Mouse (Mus musculus): ENCODE measurements around the gene Macrod2.
A peak's percentile ranks its signal among the peaks of the same experiment; 100 is the strongest.

Gene Macrod2

DNA sequence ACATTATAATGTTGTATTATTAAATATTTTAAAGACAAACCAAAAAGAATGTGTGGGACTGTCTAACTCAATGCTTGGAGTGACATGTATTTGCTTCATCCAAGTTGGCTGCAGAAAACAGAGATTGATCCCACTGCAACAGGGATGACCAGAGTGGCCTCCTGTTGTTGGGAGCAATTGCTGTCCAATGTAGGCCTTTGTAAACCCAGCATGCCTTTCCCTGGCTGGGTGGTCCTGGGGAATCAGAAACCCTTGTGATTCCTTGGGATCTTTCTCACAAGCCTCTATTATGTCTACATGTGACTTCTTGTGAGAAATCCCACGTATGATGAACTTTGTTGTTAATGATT, 806.9 kb downstream of the Macrod2 start:
- no peak for DNase-seq (ENCODE audit: low spot score in 2 of 2)

DNA sequence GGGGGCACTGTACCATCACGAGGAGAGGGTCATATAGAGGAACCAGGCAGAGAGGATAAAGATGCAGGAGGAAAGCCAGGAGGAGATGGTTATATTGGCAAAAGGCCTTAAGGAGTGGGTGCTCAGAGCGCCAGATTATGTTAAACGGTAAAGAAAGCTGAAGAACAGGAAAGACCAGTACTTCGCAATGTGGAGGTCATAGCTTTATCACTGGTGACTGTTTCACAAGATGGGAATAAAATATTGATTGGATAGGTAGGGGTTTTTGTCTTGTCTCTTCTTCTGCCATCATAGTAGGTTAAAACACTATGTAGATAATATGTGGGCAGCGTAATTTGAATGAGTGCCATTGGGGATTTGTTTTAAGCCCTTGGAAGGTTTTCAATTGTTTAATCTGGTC, 816.2 kb downstream of the Macrod2 start:
- no peak for DNase-seq (ENCODE audit: low spot score in 2 of 2)

DNA sequence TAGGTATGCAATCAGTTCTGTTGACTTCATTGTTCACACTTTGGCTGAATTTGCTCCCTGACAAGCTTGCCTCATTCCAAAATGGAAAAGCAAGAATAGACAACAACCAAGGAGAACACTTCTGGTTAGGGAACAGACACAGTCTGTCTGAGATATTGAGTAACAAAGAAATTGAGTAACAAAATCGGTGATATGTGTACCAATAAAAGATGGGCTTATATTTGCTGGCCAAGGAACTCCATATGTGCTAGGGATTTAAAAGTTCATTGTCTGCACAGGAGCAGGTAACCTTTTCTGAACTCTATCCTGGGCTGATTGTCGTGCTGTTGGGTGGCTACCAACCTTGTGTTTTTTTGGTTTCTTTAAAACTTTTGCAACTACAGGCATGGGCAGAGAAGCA, 817.2 kb downstream of the Macrod2 start:
- no peak for DNase-seq (ENCODE audit: low spot score in 2 of 2)

DNA sequence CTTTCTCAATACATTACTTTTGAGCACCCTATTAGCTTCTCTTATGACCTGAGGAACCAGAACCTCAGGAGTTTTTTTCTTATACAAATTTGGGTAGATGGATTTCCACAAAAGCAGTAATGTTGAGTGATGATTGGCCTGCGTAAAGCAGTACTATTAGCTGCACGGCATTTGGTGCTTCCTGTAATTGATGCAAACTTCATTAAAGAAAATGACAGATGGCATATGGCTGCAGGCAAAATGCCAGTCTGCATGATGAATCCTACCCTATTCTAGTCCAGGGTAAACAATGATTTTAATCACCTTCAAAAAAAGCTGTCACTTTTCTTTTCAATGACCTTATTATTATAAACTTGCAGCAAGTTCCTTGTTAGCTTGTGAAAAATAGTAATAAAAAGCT, 822.4 kb downstream of the Macrod2 start:
- no peak for DNase-seq (ENCODE audit: low spot score in 2 of 2)

DNA sequence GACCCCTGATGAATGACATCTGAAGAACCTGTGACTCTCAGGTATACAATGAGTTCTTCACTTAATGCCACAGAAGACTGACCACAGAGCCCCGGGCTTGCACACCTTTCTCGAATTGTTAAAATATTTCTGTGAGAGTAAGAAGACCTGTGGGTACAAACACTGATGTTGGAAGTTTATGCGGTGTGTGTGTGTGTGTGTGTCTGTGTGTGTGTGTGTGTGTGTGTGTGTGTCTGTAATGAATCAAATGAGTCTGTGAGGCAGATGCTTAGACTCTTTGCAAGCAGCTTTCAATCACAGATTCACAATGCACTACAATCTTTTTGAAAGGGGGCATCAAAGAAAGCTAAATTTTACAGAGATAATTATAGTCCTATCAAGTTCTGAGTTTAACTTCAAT, 822.8 kb downstream of the Macrod2 start:
- no peak for DNase-seq (ENCODE audit: low spot score in 2 of 2)

DNA sequence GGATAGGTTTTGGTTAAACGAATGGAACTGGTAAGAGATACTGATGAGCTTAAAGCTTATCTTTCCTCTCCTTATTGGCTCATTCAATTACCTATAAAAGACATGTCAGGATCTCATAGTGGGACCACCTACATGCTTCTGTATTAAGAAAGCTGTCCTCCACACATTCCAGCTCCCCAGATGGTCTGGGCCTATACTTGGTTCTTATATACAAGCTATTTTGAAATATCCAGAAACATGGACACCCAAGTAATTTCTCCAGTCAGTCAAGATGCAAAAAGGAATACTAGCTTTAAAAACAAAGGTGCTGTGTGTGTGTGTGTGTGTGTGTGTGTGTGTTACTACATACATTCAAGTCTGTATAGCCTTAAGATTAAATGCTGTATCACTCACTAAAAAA, 833.7 kb downstream of the Macrod2 start:
- no peak for DNase-seq (ENCODE audit: low spot score in 2 of 2)

DNA sequence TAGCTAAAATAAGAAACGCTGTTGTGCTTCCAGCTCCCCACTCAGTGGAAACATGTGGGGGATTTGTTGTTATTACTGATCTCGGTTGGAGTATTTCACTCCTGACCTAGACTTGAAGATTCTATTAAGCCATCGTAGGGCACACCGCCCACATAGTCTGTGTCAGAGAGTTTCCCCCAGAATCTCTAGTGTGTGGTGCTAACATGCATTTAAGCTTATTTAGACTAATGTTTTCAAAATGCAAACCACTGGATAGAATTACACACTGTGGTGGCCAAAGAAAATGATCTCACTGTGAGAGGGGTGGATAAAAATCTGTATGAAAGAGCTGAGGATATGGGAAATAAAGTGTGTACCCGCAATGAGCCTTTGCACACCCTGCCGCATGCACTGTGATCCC, 834.7 kb downstream of the Macrod2 start:
- DNase-seq (ENCODE audit: low spot score in 2 of 2), result no peak

DNA sequence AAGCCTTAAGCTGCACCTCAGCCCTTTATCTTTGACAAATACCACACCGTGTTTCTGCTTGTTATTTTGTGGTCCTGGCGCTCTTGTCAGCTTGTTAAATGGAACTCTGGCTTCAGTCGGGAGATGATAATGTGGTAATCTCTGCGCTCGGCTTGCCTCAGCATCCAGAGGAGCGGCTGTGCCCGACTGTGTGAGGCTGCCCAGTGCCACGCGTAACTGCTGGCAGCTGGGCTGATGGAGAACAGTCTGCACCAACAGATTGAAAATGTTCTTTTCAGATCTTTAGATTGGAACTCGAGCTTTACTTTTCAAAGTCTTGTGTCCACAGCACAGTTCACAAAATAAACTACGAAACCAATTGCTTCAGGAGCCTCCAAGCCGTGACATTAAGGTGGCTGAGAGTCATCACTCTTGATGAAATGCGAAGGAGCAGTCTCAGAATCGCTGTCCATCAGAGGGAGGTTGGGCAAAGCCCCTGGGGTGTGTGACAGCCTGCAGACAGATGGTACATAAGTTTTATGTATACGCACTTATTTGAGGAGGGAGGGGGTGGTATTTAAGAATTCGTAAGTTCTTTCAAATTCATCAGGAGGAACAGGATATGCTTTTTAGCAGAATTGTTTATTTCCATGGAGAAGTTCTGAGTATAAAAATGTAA, 836.0 kb downstream of the Macrod2 start:
- no peak for DNase-seq (ENCODE audit: low spot score in 2 of 2)

DNA sequence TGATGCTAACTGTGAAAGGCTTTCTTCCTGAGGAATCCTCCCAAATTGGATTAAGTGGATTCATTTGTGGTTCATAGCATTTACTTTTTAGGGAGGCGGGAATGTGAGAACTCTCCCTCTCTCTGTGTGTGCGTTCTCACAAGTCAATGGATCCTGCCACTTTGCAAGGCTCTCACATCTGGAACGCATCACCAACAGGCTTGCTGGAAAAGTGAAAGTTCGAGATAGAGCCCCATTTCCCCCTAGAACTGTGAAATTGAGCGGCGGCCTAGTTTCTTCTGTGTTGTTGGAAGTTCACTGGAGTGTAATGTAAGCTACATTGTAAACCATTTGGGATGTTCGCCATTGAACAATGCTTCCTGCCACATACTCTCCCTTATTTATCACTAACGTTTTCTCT, 839.2 kb downstream of the Macrod2 start:
- DNase-seq (ENCODE audit: low spot score in 2 of 2), result no peak

DNA sequence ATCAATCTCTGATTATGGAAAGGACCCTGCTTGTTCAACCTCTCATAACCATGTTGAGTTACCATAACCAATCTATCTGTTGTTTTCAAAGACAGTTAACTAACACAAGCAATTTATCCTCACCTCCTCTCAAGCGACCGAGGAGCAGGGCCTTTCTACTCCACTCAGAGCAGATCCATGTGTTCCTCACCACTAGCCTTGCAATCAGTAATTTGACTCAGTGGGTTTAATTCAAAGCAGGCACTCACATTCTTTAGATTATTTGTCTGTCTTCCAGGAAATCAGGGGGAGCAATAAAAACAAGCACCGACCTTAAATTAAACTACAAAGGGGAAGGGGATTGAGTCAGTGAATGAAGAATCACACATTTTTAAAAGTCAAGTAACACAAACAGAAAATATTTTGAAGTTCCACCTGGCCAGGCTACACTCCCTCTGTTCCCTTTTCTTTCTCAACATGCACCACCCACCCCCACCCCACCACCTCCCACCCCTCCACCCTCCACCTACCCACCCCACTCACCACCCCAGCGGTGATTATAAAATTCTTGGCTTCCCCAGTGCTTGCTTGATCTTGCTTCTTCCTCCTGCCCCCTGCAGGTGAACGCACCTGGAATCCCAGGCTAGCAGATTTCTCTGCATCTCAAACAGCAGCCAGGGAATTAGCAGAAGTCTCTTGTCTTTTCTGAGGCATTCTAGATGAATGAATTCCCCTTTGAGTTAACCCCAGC, 839.8 kb downstream of the Macrod2 start:
- no peak for DNase-seq (ENCODE audit: low spot score in 2 of 2)

DNA sequence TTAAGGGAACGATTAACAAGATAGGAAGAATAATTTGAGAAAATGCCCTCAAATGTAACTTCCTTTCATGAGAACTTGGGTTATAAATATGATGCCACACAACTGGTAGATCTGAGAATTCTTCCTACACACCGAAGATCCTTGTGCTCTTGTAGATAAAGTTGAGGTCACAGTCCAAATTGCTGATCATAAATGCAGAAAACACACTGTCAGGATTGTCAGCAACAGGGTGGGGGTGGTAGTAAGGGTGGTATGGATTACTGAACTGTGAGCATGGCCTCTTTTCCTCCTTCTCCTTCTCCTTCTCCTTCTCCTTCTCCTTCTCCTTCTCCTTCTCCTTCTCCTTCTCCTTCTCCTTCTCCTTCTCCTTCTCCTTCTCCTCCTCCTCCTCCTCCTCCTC, 852.6 kb downstream of the Macrod2 start:
- DNase-seq (ENCODE audit: low spot score in 2 of 2), result no peak

DNA sequence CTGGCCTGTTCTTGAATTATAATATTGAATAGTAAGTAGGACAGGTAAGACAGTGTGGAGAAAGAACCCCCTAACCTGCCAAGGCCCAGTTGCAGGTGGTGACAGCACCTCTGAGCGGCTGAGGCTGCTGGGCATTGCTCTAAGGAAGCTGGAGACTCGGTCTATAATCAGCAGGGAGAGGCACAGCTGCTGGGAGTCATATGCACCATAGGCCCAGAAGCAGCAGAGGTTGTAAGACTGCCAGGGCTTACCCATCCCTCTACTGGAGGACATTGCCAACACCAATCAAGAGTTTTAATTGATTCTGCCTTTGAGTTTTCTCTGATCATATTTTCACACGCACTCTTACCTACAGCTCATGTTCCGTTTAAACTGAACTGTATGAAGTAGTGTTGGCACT, 869.5 kb downstream of the Macrod2 start:
- DNase-seq (ENCODE audit: low spot score in 2 of 2), result no peak

DNA sequence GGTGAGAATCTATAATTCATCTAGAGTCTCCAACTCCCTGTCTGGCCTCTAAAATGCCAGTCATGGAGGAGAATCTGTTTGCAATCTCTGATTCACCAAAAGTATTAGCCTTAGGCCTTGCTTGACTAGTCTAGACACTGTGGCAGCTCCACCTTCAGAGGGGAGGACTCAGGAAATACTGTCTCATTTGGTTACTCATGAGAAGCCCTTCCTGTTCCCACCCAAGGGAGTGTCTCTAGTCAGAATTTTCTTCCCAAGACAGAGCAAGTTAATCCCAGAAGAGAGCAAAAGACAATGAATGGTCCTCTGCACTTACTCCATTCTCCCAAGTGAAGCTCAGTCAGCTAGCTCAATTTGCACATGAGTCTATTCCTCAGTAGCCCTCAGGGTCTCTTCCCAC, 871.5 kb downstream of the Macrod2 start:
- DNase-seq (ENCODE audit: low spot score in 2 of 2), result no peak

DNA sequence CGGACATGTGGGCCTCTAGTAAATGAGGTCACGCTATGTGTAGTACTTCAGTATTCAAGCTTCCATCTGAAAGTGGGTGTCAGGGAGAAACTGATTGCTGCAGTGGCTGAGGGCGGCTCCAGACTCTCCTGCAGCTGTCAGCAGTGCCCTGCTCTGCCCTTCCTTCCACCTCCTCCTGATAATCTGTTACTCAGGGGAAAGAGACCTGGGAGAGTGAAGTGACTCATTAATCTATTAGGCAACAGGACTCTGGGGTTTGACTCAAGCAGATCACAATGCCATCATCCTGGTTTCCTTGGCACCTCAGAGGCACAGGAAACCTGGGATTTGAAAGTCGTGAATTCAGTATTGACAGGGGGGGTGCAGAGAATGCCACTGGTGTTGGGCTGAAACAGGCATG, 876.4 kb downstream of the Macrod2 start:
- no peak for DNase-seq (ENCODE audit: low spot score in 2 of 2)

DNA sequence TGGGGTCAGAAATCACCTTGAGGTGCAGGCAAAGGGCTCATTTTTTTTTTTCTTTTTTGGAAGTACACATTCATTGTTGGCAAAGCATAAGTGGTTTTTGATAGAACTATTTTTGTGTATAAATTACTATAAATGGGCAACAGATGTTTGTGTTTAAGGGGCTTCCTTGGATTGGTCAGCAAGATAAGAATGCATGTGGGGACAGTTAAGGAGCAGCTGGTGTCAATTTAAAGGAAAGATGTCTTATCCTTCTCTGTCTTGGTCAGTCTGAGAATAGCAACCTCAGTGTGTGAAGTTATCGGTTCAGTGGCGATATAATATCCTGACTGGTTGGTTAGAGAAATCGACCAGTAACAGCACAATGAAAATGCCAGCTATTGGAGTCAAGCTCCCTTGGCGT, 877.9 kb downstream of the Macrod2 start:
- no peak for DNase-seq (ENCODE audit: low spot score in 2 of 2)

DNA sequence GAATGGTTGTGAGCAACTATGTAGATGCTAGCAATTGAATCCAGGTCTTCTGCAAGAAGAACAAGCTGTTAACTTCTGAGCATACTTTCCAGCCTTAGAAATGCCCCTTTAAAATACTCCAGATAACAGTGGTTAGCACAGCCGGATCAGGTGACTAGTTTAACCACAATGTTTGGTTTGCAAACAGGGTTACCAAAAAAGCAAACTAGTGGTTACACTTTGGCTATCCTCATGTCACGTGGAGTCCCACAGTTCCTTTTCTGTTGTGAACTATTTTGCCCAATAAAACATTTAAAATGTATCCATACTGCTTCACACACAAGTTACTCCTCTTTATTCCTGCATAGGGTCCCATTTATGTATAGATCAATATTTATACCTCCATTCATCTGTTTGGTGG, 879.2 kb downstream of the Macrod2 start:
- DNase-seq (ENCODE audit: low spot score in 2 of 2), result no peak

DNA sequence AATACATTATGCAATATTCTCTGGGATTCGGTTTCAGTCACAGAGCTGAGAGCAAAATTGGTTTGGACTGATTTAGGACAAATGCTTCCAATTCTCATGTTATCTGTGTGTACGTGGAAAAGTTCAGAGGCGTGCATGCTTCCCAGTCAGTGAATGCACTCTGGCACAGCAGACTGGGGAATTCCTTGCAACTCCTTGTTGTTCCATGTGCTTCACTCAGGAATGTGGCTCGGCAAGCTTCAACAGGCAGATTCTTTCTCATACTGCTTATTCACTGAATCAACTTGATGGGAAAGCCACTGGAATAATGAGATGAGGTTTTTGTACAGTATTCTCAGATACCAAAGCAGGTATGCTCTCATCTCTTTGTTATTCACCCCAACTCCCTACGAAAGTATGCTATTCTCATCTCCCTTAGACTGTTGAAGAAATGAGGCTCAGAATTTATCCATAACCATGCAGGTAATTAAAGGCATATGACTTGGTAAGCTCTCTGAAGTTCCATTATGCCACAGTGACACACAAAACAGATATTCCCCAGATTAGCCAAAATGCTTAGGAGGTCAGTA, 884.1 kb downstream of the Macrod2 start:
- DNase-seq (ENCODE audit: low spot score in 2 of 2), result peak in 1 of 2 experiments; percentile 1

DNA sequence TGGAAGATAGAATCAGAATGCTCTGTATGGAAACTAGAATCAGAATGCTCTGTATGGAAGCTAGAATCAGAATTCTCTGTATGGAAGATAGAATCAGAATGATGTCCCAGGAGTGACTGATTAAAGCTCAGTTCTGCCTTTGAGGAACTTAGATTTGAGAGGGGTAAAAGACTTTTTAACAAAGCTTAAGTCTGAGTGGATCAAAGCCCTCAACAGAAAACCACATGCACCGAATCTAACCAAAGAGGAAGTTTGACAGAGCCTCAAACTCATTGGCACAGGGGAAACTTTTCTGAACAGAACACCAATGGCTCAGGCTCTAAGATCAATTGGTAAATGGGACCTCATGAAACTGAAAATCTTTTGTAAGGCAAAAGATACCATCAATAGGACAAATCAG, 885.7 kb downstream of the Macrod2 start:
- no peak for DNase-seq (ENCODE audit: low spot score in 2 of 2)

DNA sequence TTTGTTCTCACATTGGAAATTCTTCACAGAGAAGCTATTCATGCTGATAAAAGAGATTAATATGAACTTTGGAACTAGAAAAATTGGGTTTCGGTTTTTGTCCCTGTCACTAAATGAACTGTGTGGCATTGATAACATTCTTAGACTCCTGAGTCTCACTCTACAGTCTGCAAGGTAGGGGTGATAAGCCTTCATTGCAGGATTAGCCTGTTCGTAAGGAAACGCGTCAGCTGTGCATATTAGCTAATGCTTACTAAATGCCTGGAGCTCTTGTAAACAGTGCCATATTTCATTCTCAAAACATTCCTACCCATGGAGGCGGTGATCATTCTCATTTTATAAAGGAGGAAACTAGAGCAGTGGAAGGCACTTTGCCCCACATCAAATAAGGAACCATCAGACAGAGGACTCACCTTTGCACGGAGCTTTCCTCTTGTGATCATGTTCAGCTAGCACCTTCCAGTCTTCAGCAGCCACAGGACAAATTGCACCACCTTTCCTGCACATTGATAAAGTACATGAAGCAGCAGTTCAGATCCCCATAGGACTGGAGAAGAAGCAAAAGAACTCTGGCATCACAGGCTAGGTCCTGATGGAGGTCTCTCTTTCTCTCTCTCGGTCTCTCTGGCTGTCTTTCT, 891.1 kb downstream of the Macrod2 start:
- no peak for DNase-seq (ENCODE audit: low spot score in 2 of 2)

DNA sequence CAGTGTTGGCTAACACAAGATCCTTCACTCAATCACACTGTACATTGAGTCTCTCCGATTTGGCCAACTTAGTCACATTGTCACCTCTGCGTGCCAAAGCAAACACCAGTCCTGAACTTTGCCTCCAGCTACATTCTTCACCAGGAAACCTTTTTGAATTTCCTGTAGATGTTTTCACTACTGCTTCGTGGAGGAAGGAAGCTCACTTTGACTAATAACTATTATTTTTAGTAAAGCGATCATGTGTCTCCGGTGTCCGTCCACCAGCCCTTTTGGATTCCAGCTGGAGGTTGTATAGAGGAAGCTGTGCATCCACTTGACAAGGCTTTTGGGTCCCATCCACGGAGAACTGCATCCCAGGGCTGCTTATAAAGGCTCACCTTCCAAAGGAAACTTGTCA, 893.4 kb downstream of the Macrod2 start:
- no peak for DNase-seq (ENCODE audit: low spot score in 2 of 2)

DNA sequence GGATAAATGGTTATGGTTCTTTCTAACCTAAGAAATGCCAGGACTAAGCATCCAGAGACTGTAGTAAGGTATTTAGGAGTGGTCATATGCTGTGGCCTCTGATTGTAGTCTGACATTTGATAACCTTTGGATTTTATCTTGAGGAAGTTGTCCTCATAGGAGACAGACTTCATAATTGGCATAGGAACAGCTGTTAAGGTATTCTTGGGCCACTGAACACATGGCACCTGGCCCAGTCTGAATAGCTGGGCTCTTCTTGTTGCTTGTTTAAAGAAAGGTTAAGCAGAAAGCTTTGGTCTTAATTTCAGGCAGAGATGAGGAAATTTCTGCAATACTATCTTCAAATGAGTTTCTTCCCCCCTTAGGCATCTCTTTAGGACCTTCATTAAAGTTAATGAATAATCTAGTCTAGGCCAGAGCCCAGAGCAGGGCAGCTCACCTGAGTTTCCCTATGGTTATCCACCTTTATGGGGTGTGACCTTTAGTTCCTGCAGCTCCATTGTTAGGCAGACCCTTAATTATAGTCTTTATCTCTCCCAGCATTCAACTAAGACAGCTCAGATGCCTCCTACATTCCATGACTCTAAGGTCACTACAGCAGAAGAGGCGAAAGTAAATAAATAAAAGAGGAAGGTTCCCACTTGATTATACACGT, 894.1 kb downstream of the Macrod2 start:
- no peak for DNase-seq (ENCODE audit: low spot score in 2 of 2)

DNA sequence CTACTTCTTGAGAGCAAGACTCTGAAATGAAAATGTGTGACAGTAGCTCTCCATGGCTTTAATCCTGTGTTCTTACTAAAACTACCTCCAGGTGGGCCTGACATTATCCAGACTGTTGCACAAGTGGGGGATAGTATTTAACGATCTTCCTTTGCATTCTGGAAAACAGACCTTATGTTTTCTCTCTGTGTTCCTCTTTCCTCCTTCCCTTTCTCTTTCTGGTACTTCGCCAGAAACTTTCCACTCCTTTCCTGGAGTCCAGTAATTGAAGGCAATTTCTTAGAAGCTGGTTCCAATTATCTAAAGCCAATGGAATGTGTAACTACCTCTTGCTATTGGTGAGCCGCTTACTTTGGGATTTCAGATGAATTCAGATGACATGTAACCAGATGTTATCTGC, 897.7 kb downstream of the Macrod2 start:
- DNase-seq (ENCODE audit: low spot score in 2 of 2), result no peak

DNA sequence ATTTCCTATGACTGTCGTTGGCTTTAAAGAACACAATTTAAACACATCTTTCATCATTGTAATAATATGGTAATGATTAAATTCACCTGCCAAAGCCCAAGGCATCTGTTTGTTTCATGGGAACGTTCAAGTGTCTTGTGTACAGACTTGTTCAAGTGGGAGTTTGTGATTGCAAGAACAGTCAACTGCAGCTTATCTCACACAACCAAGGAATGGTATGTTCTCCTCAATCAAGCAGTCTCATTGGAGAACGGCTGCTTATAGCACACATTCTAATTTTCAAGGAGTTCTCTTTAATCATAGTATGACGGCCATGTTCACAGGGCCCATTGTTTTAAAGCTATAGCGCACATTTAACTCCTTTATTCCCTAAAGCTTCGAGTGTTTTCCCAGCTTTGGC, 904.1 kb downstream of the Macrod2 start:
- no peak for DNase-seq (ENCODE audit: low spot score in 2 of 2)

Data from urinary bladder, adult 18-20 months (tissue).